Mouse (Mus musculus): ENCODE data around the gene Slc44a3.

Gene Slc44a3

GRCm38 (mm10) chr3:121532176-121532575, at the start of gene Slc44a3:
Gene Slc44a3, minus strand, starts transcription at chr3:121532404.
- DNase-seq, result no peak

DNA sequence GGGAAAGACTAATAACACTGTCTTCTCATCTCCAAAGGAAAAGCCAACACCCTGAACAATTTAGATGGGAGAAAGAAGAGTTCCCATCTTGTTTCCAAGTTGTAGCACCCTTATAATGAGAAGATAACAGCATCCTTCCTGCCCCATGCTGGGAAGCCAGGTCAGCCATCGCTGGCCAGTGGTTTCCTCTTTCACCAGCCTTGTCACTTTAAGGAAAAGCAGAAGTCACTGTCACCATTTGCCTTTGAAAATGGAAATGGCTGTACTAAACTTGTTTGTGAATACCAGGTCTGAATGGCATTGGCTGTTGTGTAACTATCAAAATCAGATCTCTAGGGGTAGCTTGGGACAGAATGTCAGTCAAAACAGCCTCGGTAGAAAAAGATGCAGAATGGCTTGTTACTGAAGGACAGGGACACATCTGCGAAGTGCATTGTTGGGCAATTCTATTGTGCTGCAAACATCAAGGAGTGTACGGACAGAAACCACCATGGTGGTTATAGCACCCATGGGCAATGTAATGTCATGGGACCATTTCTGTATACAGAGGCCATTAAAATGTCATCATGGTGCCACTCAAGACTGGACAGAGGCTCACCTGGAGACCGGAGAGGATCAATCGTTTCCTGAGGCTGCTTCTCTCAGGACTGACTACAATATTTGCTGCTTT, 47.8 kb upstream of the Slc44a3 start:
- no peak for DNase-seq

DNA sequence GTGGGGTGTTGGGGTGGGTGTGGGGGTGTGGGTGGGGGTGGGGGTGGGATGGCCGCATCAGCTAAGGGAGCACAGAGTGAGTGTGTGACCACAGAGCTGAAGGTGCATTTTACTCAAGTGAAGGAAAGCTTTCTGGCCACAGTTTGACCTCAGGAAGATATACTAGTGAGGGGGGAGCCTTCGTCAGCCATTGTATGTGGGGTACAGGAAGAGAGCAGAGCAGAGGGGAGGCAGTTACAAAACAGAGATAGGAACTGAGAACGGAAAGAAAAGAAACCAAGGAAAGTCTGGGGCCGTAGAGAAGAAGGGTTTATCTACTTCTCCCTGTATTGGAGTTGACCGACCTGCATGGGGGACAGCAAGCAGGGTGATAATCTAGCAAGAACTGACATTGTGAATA, 47.2 kb upstream of the Slc44a3 start:
- DNase-seq, result no peak

GRCm38 (mm10) chr3:121578706-121579105, 46.5 kb upstream of the Slc44a3 start:
- no peak for DNase-seq

GRCm38 (mm10) chr3:121577641-121578040, 45.4 kb upstream of the Slc44a3 start:
- DNase-seq, result no peak

DNA sequence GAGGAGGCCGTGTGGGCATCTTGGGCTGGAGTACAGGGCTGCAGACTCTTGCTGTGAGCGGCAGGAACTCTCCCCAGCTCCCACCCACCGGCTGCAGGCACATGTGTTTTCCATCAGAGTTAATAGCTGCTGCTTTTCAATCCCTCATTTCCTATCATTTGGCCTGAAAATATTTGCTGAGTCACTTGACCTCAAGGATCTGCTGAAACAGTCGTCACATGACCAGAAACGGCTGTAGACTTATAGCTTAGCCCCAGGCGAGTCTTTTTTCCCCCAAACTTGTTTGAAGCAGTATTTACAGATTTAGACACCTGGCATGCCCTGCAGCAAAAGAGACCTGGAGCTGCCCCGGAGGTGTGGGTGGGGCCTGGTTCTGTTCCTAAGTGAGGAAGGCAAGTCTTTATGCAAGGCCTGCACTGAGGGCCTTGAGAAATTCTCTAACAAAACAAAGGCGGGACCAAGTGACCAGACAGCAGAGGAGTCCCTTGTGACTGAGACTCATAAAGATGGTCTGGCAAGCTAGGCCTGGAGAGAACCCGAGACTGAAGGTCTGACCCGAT, 44.9 kb upstream of the Slc44a3 start:
- DNase-seq, result no peak

GRCm38 (mm10) chr3:121576367-121576766, 44.2 kb upstream of the Slc44a3 start:
- no peak for DNase-seq

GRCm38 (mm10) chr3:121574386-121574785, 42.2 kb upstream of the Slc44a3 start:
- DNase-seq, result no peak

- no peak for DNase-seq
Observed at GRCm38 (mm10) chr3:121573858-121574257, 41.7 kb upstream of the Slc44a3 start.

DNA sequence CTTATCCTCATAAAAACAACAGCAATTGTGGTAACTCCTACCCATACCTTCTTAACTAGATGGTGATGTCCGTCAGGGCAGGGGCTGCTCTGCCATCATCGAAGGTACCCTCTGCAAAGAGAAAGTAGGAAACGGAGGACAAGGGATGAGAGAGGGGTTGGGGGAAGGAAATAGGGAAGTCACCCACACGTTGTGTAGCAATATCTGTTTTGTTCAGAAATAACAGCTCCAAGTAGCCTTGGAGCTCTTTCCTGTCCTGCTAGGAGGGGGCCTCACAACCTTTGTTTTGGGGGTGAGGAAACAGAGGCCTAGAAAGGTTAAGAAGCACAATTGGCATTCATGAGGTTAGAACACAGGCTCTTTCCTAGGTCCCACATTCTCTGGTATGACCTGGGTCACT, 39.3 kb upstream of the Slc44a3 start:
- no peak for DNase-seq

- DNase-seq, result peak; percentile 21
Observed at GRCm38 (mm10) chr3:121570623-121571022, 38.4 kb upstream of the Slc44a3 start.

GRCm38 (mm10) chr3:121569767-121570166, 37.6 kb upstream of the Slc44a3 start:
- DNase-seq, result no peak

DNA sequence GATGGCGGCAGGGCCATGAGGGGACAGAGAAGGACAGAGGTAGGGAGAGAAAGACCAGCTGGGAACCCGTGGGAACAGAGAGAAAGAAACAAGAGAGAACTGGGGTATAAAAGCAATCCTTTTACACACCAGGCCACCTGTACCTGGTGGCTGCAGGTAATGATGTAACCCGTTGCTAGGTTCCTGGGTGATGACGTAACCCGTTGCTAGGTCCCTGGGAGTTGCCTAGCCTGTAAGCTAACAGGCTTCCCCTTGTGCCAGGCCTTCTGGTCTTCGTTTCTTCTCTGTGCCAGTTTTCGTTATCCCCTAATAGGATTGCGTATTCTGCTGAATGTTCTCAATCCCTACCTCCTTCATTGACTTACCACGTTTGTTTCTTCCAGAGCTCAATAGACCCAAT, 36.8 kb upstream of the Slc44a3 start:
- DNase-seq, result no peak

- DNase-seq, result no peak
Observed at GRCm38 (mm10) chr3:121567904-121568303, 35.7 kb upstream of the Slc44a3 start.

DNA sequence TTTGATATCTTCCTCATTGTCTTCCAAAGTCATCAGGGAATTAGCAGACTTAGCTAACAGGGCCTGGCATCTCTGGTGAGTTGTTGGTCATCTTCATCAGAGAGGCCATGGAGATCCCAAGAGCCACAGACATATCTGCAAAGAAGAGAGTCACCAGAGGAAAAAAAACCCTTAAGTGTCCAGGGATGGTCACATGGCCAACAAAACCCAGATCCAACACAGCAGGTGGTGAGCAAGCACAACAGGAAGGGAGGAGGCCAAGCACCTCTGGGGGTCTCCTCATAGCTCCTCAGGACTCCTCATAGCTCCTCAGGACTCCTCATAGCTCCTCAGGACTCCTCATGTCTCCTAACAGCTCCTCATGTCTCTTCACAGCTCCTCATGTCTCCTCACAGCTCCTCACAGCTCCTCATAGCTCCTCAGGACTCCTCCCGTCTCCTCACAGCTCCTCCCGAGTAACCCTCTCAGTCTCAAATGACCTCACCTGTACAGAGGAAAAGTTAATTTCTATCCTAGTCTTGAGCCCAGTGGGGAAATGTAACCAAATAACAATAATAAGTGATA, 35.2 kb upstream of the Slc44a3 start:
- DNase-seq, result no peak

- DNase-seq, result no peak
Observed at GRCm38 (mm10) chr3:121566901-121567300, 34.7 kb upstream of the Slc44a3 start.

- no peak for DNase-seq
Observed at GRCm38 (mm10) chr3:121561803-121562202, 29.6 kb upstream of the Slc44a3 start.

GRCm38 (mm10) chr3:121560115-121560865, 28.1 kb upstream of the Slc44a3 start:
- DNase-seq, result no peak

DNA sequence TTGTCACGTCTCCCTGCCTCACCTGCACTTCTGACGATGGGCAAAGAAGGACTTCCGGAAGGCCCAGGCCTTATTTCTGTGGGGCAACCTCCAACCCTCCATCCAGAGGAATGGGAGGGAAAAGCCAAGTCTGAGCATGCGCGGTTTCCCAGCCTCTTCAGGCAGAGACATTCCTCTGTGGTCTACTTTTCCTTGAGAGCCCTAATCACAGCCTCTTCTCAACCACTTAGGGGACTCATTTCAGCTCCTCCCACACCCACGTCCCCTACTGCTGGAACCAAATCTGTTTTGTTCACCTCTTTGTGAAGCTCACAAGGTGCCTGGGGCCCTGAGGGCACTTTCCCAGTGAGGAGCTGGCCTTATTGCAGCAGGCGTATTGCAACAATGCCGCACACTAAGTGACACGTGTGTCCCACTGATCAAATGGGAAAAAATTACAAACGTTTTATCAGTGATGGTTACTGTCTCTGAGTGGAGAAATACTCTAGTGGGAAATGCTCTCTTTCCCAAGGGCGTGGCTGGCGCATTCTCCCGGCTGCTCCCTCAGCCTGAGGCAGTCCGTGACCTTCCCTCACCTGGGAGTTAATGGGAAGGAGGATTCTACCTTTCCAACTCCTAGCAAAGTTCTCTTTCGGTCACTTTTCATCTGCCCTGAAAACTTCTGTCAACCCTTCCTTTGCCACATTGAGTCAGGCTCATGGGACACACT, 27.4 kb upstream of the Slc44a3 start:
- DNase-seq, result no peak

GRCm38 (mm10) chr3:121558861-121559260, 26.7 kb upstream of the Slc44a3 start:
- no peak for DNase-seq

DNA sequence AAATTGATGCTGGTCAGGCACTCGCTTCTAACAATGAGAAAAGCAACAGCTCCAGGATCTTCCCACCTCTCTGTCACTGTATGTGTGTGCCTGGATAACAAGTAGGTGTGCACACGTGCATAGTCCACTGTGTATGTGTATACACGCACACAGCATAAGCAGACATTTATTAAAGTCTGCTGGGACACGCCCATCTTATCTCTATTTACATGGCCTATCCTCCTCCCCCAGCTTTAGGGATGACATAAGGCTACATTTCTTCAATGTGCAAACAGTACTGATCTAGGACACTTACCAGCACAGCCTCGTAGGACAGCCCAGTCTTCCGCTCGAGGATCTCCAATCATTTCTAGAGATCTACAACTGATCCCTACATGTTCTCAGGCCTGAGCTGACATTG, 24.1 kb upstream of the Slc44a3 start:
- DNase-seq, result no peak

DNA sequence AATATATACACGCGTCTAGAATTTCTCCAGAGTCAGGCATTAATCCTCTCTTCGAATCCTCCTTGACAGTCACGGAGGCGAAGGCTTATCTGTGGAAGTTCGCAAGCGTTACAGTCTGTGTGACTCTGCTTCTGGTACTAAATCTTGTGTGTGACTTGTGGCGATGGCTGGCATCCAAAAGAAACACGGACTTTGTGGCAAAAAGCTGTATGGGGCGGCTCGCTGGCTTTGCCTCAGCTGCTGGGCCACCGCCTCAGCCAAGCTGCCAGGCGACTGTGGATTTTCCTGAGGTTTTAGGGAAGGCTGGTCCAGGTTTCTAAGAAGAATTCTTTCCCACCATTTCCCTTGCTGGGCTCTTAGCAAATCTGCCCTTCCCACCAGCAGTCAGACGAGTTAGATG, 21.1 kb upstream of the Slc44a3 start:
- no peak for DNase-seq

DNA sequence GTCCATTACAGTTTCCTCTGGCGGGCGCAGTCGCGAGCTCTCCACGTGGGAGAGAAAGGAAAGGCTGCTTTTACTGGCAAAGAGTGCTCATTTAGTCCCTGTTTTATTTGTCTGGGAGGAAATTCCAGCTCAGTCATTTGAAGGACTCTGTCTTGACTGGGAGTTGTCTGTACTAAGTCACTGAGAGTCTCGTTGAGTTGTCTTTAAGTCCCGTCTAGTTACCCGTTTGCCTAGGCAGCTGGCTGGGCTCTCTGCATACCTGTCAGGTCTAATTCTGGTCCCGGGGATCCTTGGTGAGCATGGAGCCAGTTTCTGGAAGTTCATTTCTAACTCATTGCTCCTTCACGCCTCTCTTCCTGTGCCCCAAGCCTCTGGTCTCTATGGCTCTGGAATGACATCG, 20.5 kb upstream of the Slc44a3 start:
- DNase-seq, result no peak

All from layer of hippocampus, adult 9-11 months (tissue).